Mouse (Mus musculus): ENCODE data around the gene Pbld2.

GRCm38 (mm10) chr10:63019304-63019703, 4.8 kb upstream of the Pbld2 start:
- no peak for TF ChIP-seq EP300 (IDR thresholded peaks at IDR 0.05; ENCODE audit: low read depth)
- no peak for TF ChIP-seq CTCF (IDR thresholded peaks at IDR 0.05; ENCODE audit: low read depth)
